Mouse (Mus musculus): ENCODE measurements at regions not wholly inside any gene's neighbourhood (a gene's known extent, or its start where the extent isn't known, plus 50 kb on each side); places are given as distances from the start of the nearest gene placed in this dataset.

GRCm38 (mm10) chr5:102206456-102206855 is 136.7 kb upstream of the Wdfy3 start:
- no peak overlapping the region for H3K27ac ChIP-seq (ENCODE audit: low read depth, low read length)
- no peak overlapping the region for H3K4me3 ChIP-seq (ENCODE audit: low read depth, low read length)
- DNase-seq (ENCODE audit: low spot score, missing footprints) (peak; percentile 60), ATAC-seq (ENCODE audit: low FRiP score) (no peak)
- H3K4me1 ChIP-seq (ENCODE audit: control insufficient read depth, insufficient read depth, low read length) = peaks cover 3% of the 10 kb centered on the region; the same call in 1 of the 2 replicates
- no peak overlapping the region for H3K4me2 ChIP-seq
- whole genome bisulfite sequencing = 51% methylated on average over 4 of the region's 4 CpGs
- no peaks in the 10 kb centered on the region for H3K9me3 ChIP-seq (ENCODE audit: control insufficient read depth, low read length)
- no peak overlapping the region for H3K9ac ChIP-seq (ENCODE audit: low read length)
- no peaks in the 10 kb centered on the region for H3K36me3 ChIP-seq (ENCODE audit: control insufficient read depth, insufficient read depth, low read length)
- H3K27me3 ChIP-seq (ENCODE audit: control insufficient read depth, insufficient read depth, low read length) = no peaks in the 10 kb centered on the region

- H3K4me1 ChIP-seq (ENCODE audit: control insufficient read depth, insufficient read depth, low read length) = peaks cover 3% of the 10 kb centered on the region; the same call in 1 of the 2 replicates
- peak overlapping the region; percentile 16; the same call in 1 of the 2 replicates for H3K4me2 ChIP-seq
- no peaks in the 10 kb centered on the region for H3K36me3 ChIP-seq (ENCODE audit: control insufficient read depth, insufficient read depth, low read length)
- no peaks in the 10 kb centered on the region for H3K27me3 ChIP-seq (ENCODE audit: control insufficient read depth, insufficient read depth, low read length)
- WGBS = 5% methylated on average over 16 of the region's 16 CpGs
- no peaks in the 10 kb centered on the region for H3K9me3 ChIP-seq (ENCODE audit: control insufficient read depth, low read length)
- no peak overlapping the region for H3K4me3 ChIP-seq (ENCODE audit: low read depth, low read length)
- H3K9ac ChIP-seq (ENCODE audit: low read length) = no peak overlapping the region
- DNase-seq (ENCODE audit: low spot score, missing footprints) (peak; percentile 97), ATAC-seq (ENCODE audit: low FRiP score) (peak; percentile 88)
- no peak overlapping the region for H3K27ac ChIP-seq (ENCODE audit: low read depth, low read length)
These were observed 137.2 kb upstream of the Wdfy3 start for GRCm38 (mm10) chr5:102206953-102207352.

GRCm38 (mm10) chr5:102213145-102213544 is 143.4 kb upstream of the Wdfy3 start:
- H3K27me3 ChIP-seq (ENCODE audit: control insufficient read depth, insufficient read depth, low read length) = no peaks in the 10 kb centered on the region
- H3K4me1 ChIP-seq (ENCODE audit: control insufficient read depth, insufficient read depth, low read length) = no peaks in the 10 kb centered on the region
- H3K36me3 ChIP-seq (ENCODE audit: control insufficient read depth, insufficient read depth, low read length) = no peaks in the 10 kb centered on the region
- no peak overlapping the region for H3K9ac ChIP-seq (ENCODE audit: low read length)
- no peak overlapping the region for H3K4me2 ChIP-seq
- no peak overlapping the region for H3K4me3 ChIP-seq (ENCODE audit: low read depth, low read length)
- 67% methylated on average over 6 of the region's 6 CpGs for WGBS
- no peak overlapping the region for H3K27ac ChIP-seq (ENCODE audit: low read depth, low read length)
- DNase-seq (ENCODE audit: low spot score, missing footprints) = peak; percentile 87
- no peak for ATAC-seq (ENCODE audit: low FRiP score)
- H3K9me3 ChIP-seq (ENCODE audit: control insufficient read depth, low read length) = no peaks in the 10 kb centered on the region

- H3K4me3 ChIP-seq (ENCODE audit: low read depth, low read length) = no peak overlapping the region
- no peaks in the 10 kb centered on the region for H3K27me3 ChIP-seq (ENCODE audit: control insufficient read depth, insufficient read depth, low read length)
- 0 out of 2 replicates have a peak, but pooled peaks cover 4% of the 10 kb centered on the region for H3K4me1 ChIP-seq (ENCODE audit: control insufficient read depth, insufficient read depth, low read length)
- no peak overlapping the region for H3K4me2 ChIP-seq
- ATAC-seq (ENCODE audit: low FRiP score) (peak; percentile 57), DNase-seq (ENCODE audit: low spot score, missing footprints) (no peak)
- H3K9ac ChIP-seq (ENCODE audit: low read length) = no peak overlapping the region
- no peak overlapping the region for H3K27ac ChIP-seq (ENCODE audit: low read depth, low read length)
- no peaks in the 10 kb centered on the region for H3K36me3 ChIP-seq (ENCODE audit: control insufficient read depth, insufficient read depth, low read length)
- no peaks in the 10 kb centered on the region for H3K9me3 ChIP-seq (ENCODE audit: control insufficient read depth, low read length)
- 28% methylated on average over 6 of the region's 6 CpGs for WGBS
These were observed 157.4 kb upstream of the Wdfy3 start for GRCm38 (mm10) chr5:102227131-102227530.

- DNase-seq (ENCODE audit: low spot score, missing footprints) (no peak), ATAC-seq (ENCODE audit: low FRiP score) (no peak)
- Histone ChIP-seq H3K36me3 (ENCODE audit: control insufficient read depth, insufficient read depth, low read length) (no peaks in the 10 kb centered on the region), H3K4me1 (ENCODE audit: control insufficient read depth, insufficient read depth, low read length) (no peaks in the 10 kb centered on the region), H3K4me2 (no peak overlapping the region), H3K4me3 (ENCODE audit: low read depth, low read length) (no peak overlapping the region), H3K9ac (ENCODE audit: low read length) (no peak overlapping the region), H3K27ac (ENCODE audit: low read depth, low read length) (no peak overlapping the region), H3K27me3 (ENCODE audit: control insufficient read depth, insufficient read depth, low read length) (no peaks in the 10 kb centered on the region), H3K9me3 (ENCODE audit: control insufficient read depth, low read length) (no peaks in the 10 kb centered on the region)
- 89% methylated on average over 5 of the region's 5 CpGs for WGBS
These were observed 172.9 kb upstream of the Wdfy3 start for GRCm38 (mm10) chr5:102242614-102243013.

GRCm38 (mm10) chr5:102244706-102245105 is 175.0 kb upstream of the Wdfy3 start:
- Histone ChIP-seq H3K27ac (ENCODE audit: low read depth, low read length) (no peak overlapping the region), H3K27me3 (ENCODE audit: control insufficient read depth, insufficient read depth, low read length) (no peaks in the 10 kb centered on the region), H3K9ac (ENCODE audit: low read length) (no peak overlapping the region), H3K4me2 (no peak overlapping the region), H3K36me3 (ENCODE audit: control insufficient read depth, insufficient read depth, low read length) (no peaks in the 10 kb centered on the region), H3K4me3 (ENCODE audit: low read depth, low read length) (no peak overlapping the region), H3K4me1 (ENCODE audit: control insufficient read depth, insufficient read depth, low read length) (no peaks in the 10 kb centered on the region), H3K9me3 (ENCODE audit: control insufficient read depth, low read length) (no peaks in the 10 kb centered on the region)
- DNase-seq (ENCODE audit: low spot score, missing footprints) (no peak), ATAC-seq (ENCODE audit: low FRiP score) (no peak)
- WGBS = 90% methylated on average over 6 of the region's 6 CpGs

- Histone ChIP-seq H3K9me3 (ENCODE audit: control insufficient read depth, low read length) (no peaks in the 10 kb centered on the region), H3K4me3 (ENCODE audit: low read depth, low read length) (no peak overlapping the region), H3K4me2 (no peak overlapping the region), H3K27ac (ENCODE audit: low read depth, low read length) (no peak overlapping the region), H3K27me3 (ENCODE audit: control insufficient read depth, insufficient read depth, low read length) (no peaks in the 10 kb centered on the region), H3K4me1 (ENCODE audit: control insufficient read depth, insufficient read depth, low read length) (no peaks in the 10 kb centered on the region), H3K36me3 (ENCODE audit: control insufficient read depth, insufficient read depth, low read length) (no peaks in the 10 kb centered on the region), H3K9ac (ENCODE audit: low read length) (no peak overlapping the region)
- ATAC-seq (ENCODE audit: low FRiP score) (no peak), DNase-seq (ENCODE audit: low spot score, missing footprints) (no peak)
- 81% methylated on average over 5 of the region's 5 CpGs for WGBS
These were observed 179.0 kb upstream of the Wdfy3 start for GRCm38 (mm10) chr5:102248747-102249146.

GRCm38 (mm10) chr5:102251076-102251475 is 181.4 kb upstream of the Wdfy3 start:
- no peak overlapping the region for H3K4me2 ChIP-seq
- DNase-seq (ENCODE audit: low spot score, missing footprints) = peak; percentile 19
- ATAC-seq (ENCODE audit: low FRiP score) = no peak
- no peaks in the 10 kb centered on the region for H3K9me3 ChIP-seq (ENCODE audit: control insufficient read depth, low read length)
- 96% methylated on average over 7 of the region's 7 CpGs for WGBS
- H3K4me1 ChIP-seq (ENCODE audit: control insufficient read depth, insufficient read depth, low read length) = no peaks in the 10 kb centered on the region
- no peaks in the 10 kb centered on the region for H3K27me3 ChIP-seq (ENCODE audit: control insufficient read depth, insufficient read depth, low read length)
- H3K36me3 ChIP-seq (ENCODE audit: control insufficient read depth, insufficient read depth, low read length) = no peaks in the 10 kb centered on the region
- H3K9ac ChIP-seq (ENCODE audit: low read length) = no peak overlapping the region
- no peak overlapping the region for H3K27ac ChIP-seq (ENCODE audit: low read depth, low read length)
- no peak overlapping the region for H3K4me3 ChIP-seq (ENCODE audit: low read depth, low read length)

- Histone ChIP-seq H3K9ac (ENCODE audit: low read length) (no peak overlapping the region), H3K36me3 (ENCODE audit: control insufficient read depth, insufficient read depth, low read length) (no peaks in the 10 kb centered on the region), H3K9me3 (ENCODE audit: control insufficient read depth, low read length) (no peaks in the 10 kb centered on the region), H3K4me2 (no peak overlapping the region), H3K27ac (ENCODE audit: low read depth, low read length) (no peak overlapping the region), H3K4me3 (ENCODE audit: low read depth, low read length) (no peak overlapping the region), H3K4me1 (ENCODE audit: control insufficient read depth, insufficient read depth, low read length) (no peaks in the 10 kb centered on the region), H3K27me3 (ENCODE audit: control insufficient read depth, insufficient read depth, low read length) (no peaks in the 10 kb centered on the region)
- peak; percentile 59; the same call in 1 of the 2 replicates for ATAC-seq (ENCODE audit: low FRiP score)
- WGBS = 9% methylated on average over 2 of the region's 2 CpGs
- no peak for DNase-seq (ENCODE audit: low spot score, missing footprints)
These were observed 184.1 kb upstream of the Wdfy3 start for GRCm38 (mm10) chr5:102253786-102254185.

- DNase-seq (ENCODE audit: low spot score, missing footprints) (no peak), ATAC-seq (ENCODE audit: low FRiP score) (no peak)
- Histone ChIP-seq H3K4me3 (ENCODE audit: low read depth, low read length) (no peak overlapping the region), H3K4me2 (no peak overlapping the region), H3K9me3 (ENCODE audit: control insufficient read depth, low read length) (no peaks in the 10 kb centered on the region), H3K4me1 (ENCODE audit: control insufficient read depth, insufficient read depth, low read length) (no peaks in the 10 kb centered on the region), H3K9ac (ENCODE audit: low read length) (no peak overlapping the region), H3K27me3 (ENCODE audit: control insufficient read depth, insufficient read depth, low read length) (no peaks in the 10 kb centered on the region), H3K36me3 (ENCODE audit: control insufficient read depth, insufficient read depth, low read length) (no peaks in the 10 kb centered on the region), H3K27ac (ENCODE audit: low read depth, low read length) (no peak overlapping the region)
- WGBS = 82% methylated on average over 2 of the region's 2 CpGs
These were observed 187.4 kb upstream of the Wdfy3 start for GRCm38 (mm10) chr5:102257104-102257503.

All from midbrain, embryonic 11.5 days (tissue).